Mouse (Mus musculus): ENCODE measurements at regions not wholly inside any gene's neighbourhood (a gene's known extent, or its start where the extent isn't known, plus 50 kb on each side); places are given as distances from the start of the nearest gene placed in this dataset.
A peak's percentile ranks its signal among the peaks of the same experiment; 100 is the strongest.

GRCm38 (mm10) chr3:41295150-41295549, 212.3 kb upstream of the Pgrmc2 start:
- no peak for ATAC-seq (replicated peaks in 1 of 2; ENCODE audit: insufficient read depth in 1 of 2, low FRiP score in 2 of 2, low TSS enrichment in 1 of 2, low read depth in 1 of 2, poor library complexity in 2 of 2, severe bottlenecking in 2 of 2)

- no peak for ATAC-seq (replicated peaks in 1 of 2; ENCODE audit: insufficient read depth in 1 of 2, low FRiP score in 2 of 2, low TSS enrichment in 1 of 2, low read depth in 1 of 2, poor library complexity in 2 of 2, severe bottlenecking in 2 of 2)
Measured at GRCm38 (mm10) chr3:41290535-41291307, 207.9 kb upstream of the Pgrmc2 start.

- no peak for ATAC-seq (replicated peaks in 1 of 2; ENCODE audit: insufficient read depth in 1 of 2, low FRiP score in 2 of 2, low TSS enrichment in 1 of 2, low read depth in 1 of 2, poor library complexity in 2 of 2, severe bottlenecking in 2 of 2)
Measured at GRCm38 (mm10) chr3:41288735-41289134, 205.9 kb upstream of the Pgrmc2 start.

GRCm38 (mm10) chr3:41288066-41288465, 205.2 kb upstream of the Pgrmc2 start:
- no peak for ATAC-seq (replicated peaks in 1 of 2; ENCODE audit: insufficient read depth in 1 of 2, low FRiP score in 2 of 2, low TSS enrichment in 1 of 2, low read depth in 1 of 2, poor library complexity in 2 of 2, severe bottlenecking in 2 of 2)

- no peak for ATAC-seq (replicated peaks in 1 of 2; ENCODE audit: insufficient read depth in 1 of 2, low FRiP score in 2 of 2, low TSS enrichment in 1 of 2, low read depth in 1 of 2, poor library complexity in 2 of 2, severe bottlenecking in 2 of 2)
Measured at GRCm38 (mm10) chr3:41285336-41285735, 202.5 kb upstream of the Pgrmc2 start.

- peak; percentile 58 to 59 for ATAC-seq (replicated peaks in 1 of 2; ENCODE audit: insufficient read depth in 1 of 2, low FRiP score in 2 of 2, low TSS enrichment in 1 of 2, low read depth in 1 of 2, poor library complexity in 2 of 2, severe bottlenecking in 2 of 2)
Measured at GRCm38 (mm10) chr3:41284897-41285296, 202.1 kb upstream of the Pgrmc2 start.

- ATAC-seq (replicated peaks in 1 of 2; ENCODE audit: insufficient read depth in 1 of 2, low FRiP score in 2 of 2, low TSS enrichment in 1 of 2, low read depth in 1 of 2, poor library complexity in 2 of 2, severe bottlenecking in 2 of 2) = no peak
Measured at GRCm38 (mm10) chr3:41282431-41283037, 199.7 kb upstream of the Pgrmc2 start.

GRCm38 (mm10) chr3:41276096-41276495, 193.2 kb upstream of the Pgrmc2 start:
- no peak for ATAC-seq (replicated peaks in 1 of 2; ENCODE audit: insufficient read depth in 1 of 2, low FRiP score in 2 of 2, low TSS enrichment in 1 of 2, low read depth in 1 of 2, poor library complexity in 2 of 2, severe bottlenecking in 2 of 2)

GRCm38 (mm10) chr3:41268516-41268915, 185.7 kb upstream of the Pgrmc2 start:
- peak; percentile 57 to 62 for ATAC-seq (replicated peaks in 1 of 2; ENCODE audit: insufficient read depth in 1 of 2, low FRiP score in 2 of 2, low TSS enrichment in 1 of 2, low read depth in 1 of 2, poor library complexity in 2 of 2, severe bottlenecking in 2 of 2)

- no peak for ATAC-seq (replicated peaks in 1 of 2; ENCODE audit: insufficient read depth in 1 of 2, low FRiP score in 2 of 2, low TSS enrichment in 1 of 2, low read depth in 1 of 2, poor library complexity in 2 of 2, severe bottlenecking in 2 of 2)
Measured at GRCm38 (mm10) chr3:41266216-41266615, 183.4 kb upstream of the Pgrmc2 start.

GRCm38 (mm10) chr3:41265399-41265798, 182.6 kb upstream of the Pgrmc2 start:
- ATAC-seq (replicated peaks in 1 of 2; ENCODE audit: insufficient read depth in 1 of 2, low FRiP score in 2 of 2, low TSS enrichment in 1 of 2, low read depth in 1 of 2, poor library complexity in 2 of 2, severe bottlenecking in 2 of 2) = no peak

GRCm38 (mm10) chr3:41258291-41258690, 175.4 kb upstream of the Pgrmc2 start:
- no peak for ATAC-seq (replicated peaks in 1 of 2; ENCODE audit: insufficient read depth in 1 of 2, low FRiP score in 2 of 2, low TSS enrichment in 1 of 2, low read depth in 1 of 2, poor library complexity in 2 of 2, severe bottlenecking in 2 of 2)

GRCm38 (mm10) chr3:41244960-41245359, 162.1 kb upstream of the Pgrmc2 start:
- peak in 1 of 2 experiments; percentile 32; a peak in 2 of 4 replicates for ATAC-seq (replicated peaks in 1 of 2; ENCODE audit: insufficient read depth in 1 of 2, low FRiP score in 2 of 2, low TSS enrichment in 1 of 2, low read depth in 1 of 2, poor library complexity in 2 of 2, severe bottlenecking in 2 of 2)

GRCm38 (mm10) chr3:41241856-41242552, 159.2 kb upstream of the Pgrmc2 start:
- ATAC-seq (replicated peaks in 1 of 2; ENCODE audit: insufficient read depth in 1 of 2, low FRiP score in 2 of 2, low TSS enrichment in 1 of 2, low read depth in 1 of 2, poor library complexity in 2 of 2, severe bottlenecking in 2 of 2) = no peak

- ATAC-seq (replicated peaks in 1 of 2; ENCODE audit: insufficient read depth in 1 of 2, low FRiP score in 2 of 2, low TSS enrichment in 1 of 2, low read depth in 1 of 2, poor library complexity in 2 of 2, severe bottlenecking in 2 of 2) = no peak
Measured at GRCm38 (mm10) chr3:41239801-41240200, 157.0 kb upstream of the Pgrmc2 start.

GRCm38 (mm10) chr3:41239246-41239645, 156.4 kb upstream of the Pgrmc2 start:
- ATAC-seq (replicated peaks in 1 of 2; ENCODE audit: insufficient read depth in 1 of 2, low FRiP score in 2 of 2, low TSS enrichment in 1 of 2, low read depth in 1 of 2, poor library complexity in 2 of 2, severe bottlenecking in 2 of 2) = no peak

GRCm38 (mm10) chr3:41238046-41238445, 155.2 kb upstream of the Pgrmc2 start:
- ATAC-seq (replicated peaks in 1 of 2; ENCODE audit: insufficient read depth in 1 of 2, low FRiP score in 2 of 2, low TSS enrichment in 1 of 2, low read depth in 1 of 2, poor library complexity in 2 of 2, severe bottlenecking in 2 of 2) = no peak

GRCm38 (mm10) chr3:41235610-41236009, 152.8 kb upstream of the Pgrmc2 start:
- no peak for ATAC-seq (replicated peaks in 1 of 2; ENCODE audit: insufficient read depth in 1 of 2, low FRiP score in 2 of 2, low TSS enrichment in 1 of 2, low read depth in 1 of 2, poor library complexity in 2 of 2, severe bottlenecking in 2 of 2)

Data from hematopoietic stem cell, adult 5-6 weeks (primary cell).